Mouse (Mus musculus) lung, embryonic 14.5 days (tissue): ENCODE measurements around the gene Apbb2. TPM values are rescaled to one million over a fixed set of nuclear protein-coding genes. Genes with fewer than 3 reads are reported as not detected.

Experiments used
- ATAC-seq: fragments of 200-750 bp; cut with Nextera tagmentation; 2 replicates; pipeline ENCODE4 v1.8.0; 2017; ENCODE audit warnings: mild to moderate bottlenecking, moderate TSS enrichment, moderate library complexity; ENCODE audit not compliant: insufficient read depth
- DNase-seq: peaks from one replicate; pipeline ENCODE4 v3.0.0-alpha.2; 2015
- H3K27ac ChIP-seq: fragments of 300-500 bp; sonication (generic); 2 replicates; pipeline ENCODE4 v1.5.1; 2014; ENCODE audit warnings: low read depth, mild to moderate bottlenecking, moderate library complexity
- H3K27me3 ChIP-seq: fragments of 300-500 bp; sonication (generic); 2 replicates; pipeline ENCODE4 v1.6.1; 2014; ENCODE audit warnings: low read length, control low read depth; ENCODE audit not compliant: insufficient read depth
- H3K36me3 ChIP-seq: fragments of 300-500 bp; sonication (generic); 2 replicates; pipeline ENCODE4 v1.6.1; 2014; ENCODE audit warnings: control low read depth; ENCODE audit not compliant: insufficient read depth
- H3K4me1 ChIP-seq: fragments of 300-500 bp; sonication (generic); 2 replicates; pipeline ENCODE4 v1.6.1; 2014; ENCODE audit warnings: antibody characterized with exemption, control low read depth; ENCODE audit not compliant: insufficient read depth
- H3K4me2 ChIP-seq: fragments of 300-500 bp; sonication (generic); 2 replicates; pipeline ENCODE4 v1.6.1; 2014; ENCODE audit warnings: mild to moderate bottlenecking
- H3K4me3 ChIP-seq: fragments of 300-500 bp; sonication (generic); 2 replicates; pipeline ENCODE4 v1.5.1; 2014; ENCODE audit warnings: low read depth, low read length
- H3K9ac ChIP-seq: fragments of 300-500 bp; sonication (generic); 2 replicates; pipeline ENCODE4 v1.6.1; 2014
- H3K9me3 ChIP-seq: fragments of 300-500 bp; sonication (generic); 2 replicates; pipeline ENCODE4 v1.6.1; 2016; ENCODE audit warnings: low read depth, low read length, control low read depth
- CTCF ChIP-seq: IDR thresholded peaks from 2 replicates; pipeline ENCODE4 v1.5.1; 2016; ENCODE audit warnings: antibody characterized with exemption, low read depth
- WGBS: fragments of 180-500 bp; shearing (Covaris S2); extraction: QIAGEN DNeasy Blood & Tissue Kit; methylation state at CpG from one replicate; pipeline ENCODE4 v1.1.7; 2014; 5-methylcytosine and 5-hydroxymethylcytosine counted together
- polyA plus RNA-seq: library from polyadenylated mRNA; unstranded; fragments of >200 nt; fragmentation: Nextera tagmentation; extraction: Ambion mirVana; gene quantifications from 2 replicates; pipeline ENCODE4 v1.2.1, GENCODE M21; 2014

The Apbb2 gene
- 49.8 and 54.6 TPM in 2 replicates for polyA plus RNA-seq

GRCm38 (mm10) chr5:66618597-66618996 lies at the start of gene Apbb2:
Gene Apbb2 (minus strand): TSS chr5:66618784.
- under 1% methylated on average over 38 of the region's 39 CpGs for WGBS
- H3K27ac ChIP-seq = peak within 1 kb of the TSS; percentile 97
- H3K4me1 ChIP-seq = peaks cover 18% of the 10 kb centered on the region
- peak within 1 kb of the TSS; percentile 83 for H3K4me2 ChIP-seq
- TF ChIP-seq CTCF = peak; percentile 69
- ATAC-seq (peak; percentile 96), DNase-seq (peak; percentile 98)
- no peaks in the 10 kb centered on the region for H3K36me3 ChIP-seq
- no peaks in the 10 kb centered on the region for H3K27me3 ChIP-seq
- no peaks in the 10 kb centered on the region for H3K9me3 ChIP-seq
- peak within 1 kb of the TSS; percentile 90 for H3K4me3 ChIP-seq
- peak within 1 kb of the TSS; percentile 93 for H3K9ac ChIP-seq

- H3K27ac ChIP-seq = peak overlapping the region; percentile 27; the same call in 1 of the 2 replicates
- H3K4me1 ChIP-seq = peaks cover 6% of the 10 kb centered on the region; the same call in 1 of the 2 replicates
- no peaks in the 10 kb centered on the region for H3K9me3 ChIP-seq
- H3K4me3 ChIP-seq = no peak overlapping the region
- H3K36me3 ChIP-seq = no peaks in the 10 kb centered on the region
- H3K9ac ChIP-seq = no peak overlapping the region; the same call in 1 of the 2 replicates
- whole genome bisulfite sequencing = 17% methylated on average over 5 of the region's 5 CpGs
- H3K27me3 ChIP-seq = no peaks in the 10 kb centered on the region
- no peak overlapping the region for H3K4me2 ChIP-seq
- peak; percentile 87 for ATAC-seq
- peak; percentile 90 for DNase-seq
- TF ChIP-seq CTCF = no peak
Measured at GRCm38 (mm10) chr5:66654220-66654619, 35.6 kb upstream of the Apbb2 start.

- Histone ChIP-seq H3K9ac (no peak overlapping the region), H3K36me3 (no peaks in the 10 kb centered on the region), H3K27me3 (no peaks in the 10 kb centered on the region), H3K27ac (no peak overlapping the region), H3K4me1 (no peaks in the 10 kb centered on the region), H3K9me3 (no peaks in the 10 kb centered on the region), H3K4me3 (no peak overlapping the region), H3K4me2 (no peak overlapping the region)
- ATAC-seq = no peak
- DNase-seq = peak; percentile 12
- 34% methylated on average over 7 of the region's 7 CpGs for WGBS
- no peak for TF ChIP-seq CTCF
Measured at GRCm38 (mm10) chr5:66647504-66647903, 28.9 kb upstream of the Apbb2 start.

- no peaks in the 10 kb centered on the region for H3K27me3 ChIP-seq
- no peak overlapping the region for H3K27ac ChIP-seq
- H3K4me1 ChIP-seq = no peaks in the 10 kb centered on the region
- no peak overlapping the region for H3K4me2 ChIP-seq
- no peak for DNase-seq
- WGBS = 80% methylated on average over 5 of the region's 5 CpGs
- H3K4me3 ChIP-seq = no peak overlapping the region
- no peaks in the 10 kb centered on the region for H3K9me3 ChIP-seq
- no peak for TF ChIP-seq CTCF
- H3K9ac ChIP-seq = no peak overlapping the region
- ATAC-seq = no peak
- no peaks in the 10 kb centered on the region for H3K36me3 ChIP-seq
Measured at GRCm38 (mm10) chr5:66643260-66643659, 24.7 kb upstream of the Apbb2 start.

- Histone ChIP-seq H3K4me3 (no peak overlapping the region), H3K4me2 (no peak overlapping the region), H3K9ac (no peak overlapping the region), H3K9me3 (no peaks in the 10 kb centered on the region), H3K36me3 (no peaks in the 10 kb centered on the region), H3K27me3 (no peaks in the 10 kb centered on the region), H3K4me1 (no peaks in the 10 kb centered on the region), H3K27ac (no peak overlapping the region)
- 84% methylated on average over 4 of the region's 4 CpGs for WGBS
- ATAC-seq (no peak), DNase-seq (no peak)
- no peak for TF ChIP-seq CTCF
Measured at GRCm38 (mm10) chr5:66642156-66642555, 23.6 kb upstream of the Apbb2 start.

GRCm38 (mm10) chr5:66635459-66636079 lies 17.0 kb upstream of the Apbb2 start:
- Histone ChIP-seq H3K4me2 (no peak overlapping the region), H3K9me3 (no peaks in the 10 kb centered on the region), H3K27me3 (no peaks in the 10 kb centered on the region), H3K4me1 (no peaks in the 10 kb centered on the region), H3K4me3 (no peak overlapping the region), H3K36me3 (no peaks in the 10 kb centered on the region), H3K9ac (no peak overlapping the region), H3K27ac (no peak overlapping the region)
- WGBS = 59% methylated on average over 10 of the region's 10 CpGs
- ATAC-seq = no peak
- no peak for DNase-seq
- TF ChIP-seq CTCF = no peak

GRCm38 (mm10) chr5:66627805-66628204 lies 9.2 kb upstream of the Apbb2 start:
- no peaks in the 10 kb centered on the region for H3K27me3 ChIP-seq
- no peak overlapping the region for H3K4me2 ChIP-seq
- WGBS = 48% methylated on average over 7 of the region's 7 CpGs
- no peaks in the 10 kb centered on the region for H3K9me3 ChIP-seq
- H3K36me3 ChIP-seq = no peaks in the 10 kb centered on the region
- ATAC-seq (no peak), DNase-seq (no peak)
- H3K4me3 ChIP-seq = no peak overlapping the region
- no peak overlapping the region for H3K9ac ChIP-seq
- H3K27ac ChIP-seq = no peak overlapping the region
- H3K4me1 ChIP-seq = no peaks in the 10 kb centered on the region
- no peak for TF ChIP-seq CTCF
